ENCODE assay signal across 15 mouse cellular contexts in genomic region chr6:93509857-93510256, GRCm38 (mm10).
DNase-seq lines count a peak whose midpoint lies in the region; ATAC-seq and TF ChIP-seq lines count a peak whose summit lies in the region.
"Had no signal": no experiment of that assay in that cellular context is flagged by ENCODE, and none has a peak within 500 bp of the region (broad histone marks: within the 10 kb centered on the region; RNA-seq: fewer than 3 reads in every experiment).

No protein-coding gene starts in this region.

- H3K4me3 ChIP-seq in hindbrain, embryonic 10.5 days: no peak overlapping the region
- no peak overlapping the region for H3K4me3 ChIP-seq in hindbrain, embryonic 16.5 days (ENCODE audit: low read length)
- no peak overlapping the region for H3K4me3 ChIP-seq in lung, adult 2 months (replicated peaks; ENCODE audit: extremely low read depth, low read depth, low read length)
- H3K4me3 ChIP-seq: left cerebral cortex, adult 2 months; limb, embryonic 13.5 days; midbrain, embryonic 12.5 days; stomach, embryonic 15.5 days had no signal

- no peak overlapping the region for H3K9ac ChIP-seq in hindbrain, embryonic 16.5 days (ENCODE audit: low read depth, low read length)
- H3K9ac ChIP-seq: limb, embryonic 13.5 days; midbrain, embryonic 12.5 days; stomach, embryonic 15.5 days had no signal

- 31% methylated on average over 1 of the region's 1 CpGs for WGBS in hindbrain, embryonic 10.5 days
- 45% methylated on average over 1 of the region's 1 CpGs for WGBS in hindbrain, embryonic 16.5 days
- WGBS in lung, adult 2 months: 81% methylated on average over 1 of the region's 1 CpGs

- H3K4me2 ChIP-seq in hindbrain, embryonic 16.5 days (ENCODE audit: low read length): no peak overlapping the region
- H3K4me2 ChIP-seq: limb, embryonic 13.5 days; midbrain, embryonic 12.5 days; stomach, embryonic 15.5 days had no signal

- no peak overlapping the region for H3K27ac ChIP-seq in hindbrain, embryonic 10.5 days
- H3K27ac ChIP-seq in hindbrain, embryonic 16.5 days (ENCODE audit: low read depth, low read length): no peak overlapping the region
- H3K27ac ChIP-seq: left cerebral cortex, adult 2 months; limb, embryonic 13.5 days; midbrain, embryonic 12.5 days; stomach, embryonic 15.5 days had no signal

- H3K36me3 ChIP-seq in hindbrain, embryonic 10.5 days: no peaks in the 10 kb centered on the region
- H3K36me3 ChIP-seq in hindbrain, embryonic 16.5 days (ENCODE audit: control insufficient read depth, insufficient read depth, low read length): no peaks in the 10 kb centered on the region
- H3K36me3 ChIP-seq: limb, embryonic 13.5 days; midbrain, embryonic 12.5 days; stomach, embryonic 15.5 days had no signal

- no peak for TF ChIP-seq CTCF in lung, adult 2 months (IDR thresholded peaks at IDR 0.05; ENCODE audit: insufficient read depth, low read length)

- H3K27me3 ChIP-seq in hindbrain, embryonic 10.5 days (ENCODE audit: insufficient read depth, poor library complexity, severe bottlenecking): no peaks in the 10 kb centered on the region
- no peaks in the 10 kb centered on the region for H3K27me3 ChIP-seq in hindbrain, embryonic 16.5 days (replicated peaks; ENCODE audit: control insufficient read depth, insufficient read depth, low read length)
- H3K27me3 ChIP-seq: limb, embryonic 13.5 days; stomach, embryonic 15.5 days had no signal

- peak; percentile 5 for DNase-seq in hindbrain, embryonic 10.5 days (ENCODE audit: low spot score)
- DNase-seq in lung, postnatal 14 days: peak; percentile 4
- no peak for DNase-seq in lung, adult 2 months
- peak; percentile 28 for DNase-seq in NIH3T3 (ENCODE audit: low read depth)
- peak; percentile 21 for DNase-seq in embryo, embryonic 10.5 days (ENCODE audit: low spot score)
- DNase-seq in thymus, adult 18-20 months: no peak
- DNase-seq in thymus, postnatal 10 days (ENCODE audit: low spot score in 2 of 2): no peak
- DNase-seq: adrenal gland, postnatal 36 days; cerebellum, postnatal 36 days; thymus, postnatal 36 days had no signal

- no peaks in the 10 kb centered on the region for H3K9me3 ChIP-seq in hindbrain, embryonic 10.5 days
- no peaks in the 10 kb centered on the region; the same call in 1 of the 2 replicates for H3K9me3 ChIP-seq in hindbrain, embryonic 16.5 days (ENCODE audit: control insufficient read depth, low read length)
- H3K9me3 ChIP-seq: limb, embryonic 13.5 days; midbrain, embryonic 12.5 days; stomach, embryonic 15.5 days had no signal

- no peak for TF ChIP-seq POLR2A in lung, adult 2 months (IDR thresholded peaks at IDR 0.05; ENCODE audit: borderline replicate concordance, extremely low read depth, low read depth, low read length)

- ATAC-seq in hindbrain, embryonic 16.5 days: no peak

- H3K4me1 ChIP-seq in hindbrain, embryonic 10.5 days (replicated peaks): no peaks in the 10 kb centered on the region
- H3K4me1 ChIP-seq in hindbrain, embryonic 16.5 days (ENCODE audit: control insufficient read depth, insufficient read depth, low read depth, low read length): no peaks in the 10 kb centered on the region
- H3K4me1 ChIP-seq in lung, adult 2 months (ENCODE audit: control insufficient read depth, insufficient read depth, low read length): no peaks in the 10 kb centered on the region
- H3K4me1 ChIP-seq: limb, embryonic 13.5 days; midbrain, embryonic 12.5 days; stomach, embryonic 15.5 days had no signal

Comparison
In these comparisons a context has a peak if more than half of its experiments do, and no peak if none do; other contexts are left out.
1. DNase-seq: peak in hindbrain, embryonic 10.5 days (single experiment), lung, postnatal 14 days (single experiment), NIH3T3 (single experiment) and embryo, embryonic 10.5 days (single experiment); none in lung, adult 2 months (single experiment), thymus, adult 18-20 months (0 of 2) and thymus, postnatal 10 days (0 of 2).